Mouse (Mus musculus): ENCODE measurements around the gene Ebna1bp2. TPM values are rescaled to one million over a fixed set of nuclear protein-coding genes. Genes with fewer than 3 reads are reported as not detected.

The Ebna1bp2 gene
- total RNA-seq (2023), result 38.9 and 53.0 TPM in 2 replicates

GRCm38 (mm10) chr4:118620279-118620966 is at the start of gene Ebna1bp2, which contains the start of gene Cfap57:
TSS of gene Ebna1bp2 (plus strand) at chr4:118620799.
TSS of gene Cfap57 (minus strand) at chr4:118620777.

DNA sequence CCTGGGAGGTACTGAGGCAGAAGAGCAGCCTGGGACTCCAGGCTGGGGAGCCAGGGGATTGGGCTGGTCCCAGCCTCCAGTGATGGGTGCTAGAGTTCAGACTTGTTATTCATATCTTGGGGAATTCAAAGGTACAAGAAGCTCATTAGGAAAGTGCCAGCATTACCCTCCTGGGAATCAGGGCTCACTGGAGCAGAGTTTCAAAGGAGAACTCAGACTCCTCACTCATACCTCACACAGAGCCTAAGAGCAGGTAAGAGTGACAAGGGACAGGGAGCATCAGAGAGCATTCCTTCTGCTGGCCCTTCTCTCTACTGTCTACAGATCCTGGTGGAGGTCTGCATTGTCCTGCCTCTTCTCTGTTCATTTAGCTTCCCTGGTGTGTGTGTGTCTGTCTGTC is 38.1 kb downstream of the Ebna1bp2 start, which contains the start of gene Olfr62:
Gene Olfr62, plus strand, starts transcription at position 301 of the 400 bp plus-strand sequence.

Other genes with a start within 250 kb of the Ebna1bp2 start
- gene Szt2, start 211.5 kb upstream of the Ebna1bp2 start, total RNA-seq (2023), result 47.4 and 66.0 TPM in 2 replicates
- gene Med8, start 211.5 kb upstream of the Ebna1bp2 start, total RNA-seq (2023), result 59.6 and 78.4 TPM in 2 replicates
- 92.8 and 98.4 TPM in 2 replicates for gene Elovl1, start 192.7 kb upstream of the Ebna1bp2 start, total RNA-seq (2023)
- gene Cdc20, start 183.4 kb upstream of the Ebna1bp2 start, total RNA-seq (2023), result 50.4 and 51.5 TPM in 2 replicates
- gene Mpl, start 163.3 kb upstream of the Ebna1bp2 start, total RNA-seq (2023), result 0.29 and 1.4 TPM in 2 replicates
- 2.7 and 3.6 TPM in 2 replicates for gene Tie1, start 130.7 kb upstream of the Ebna1bp2 start, total RNA-seq (2023)
- gene 2610528J11Rik, start 93.8 kb upstream of the Ebna1bp2 start, total RNA-seq (2023), result not detected in 2 replicates
- not detected in 2 replicates for gene Tmem125, start 76.8 kb upstream of the Ebna1bp2 start, total RNA-seq (2023)
- 2.0 and 2.6 TPM in 2 replicates for gene Cfap57, start within 50 bp of the Ebna1bp2 start, total RNA-seq (2023)
- gene Olfr62, start 38.2 kb downstream of the Ebna1bp2 start, total RNA-seq (2023), result not detected in 2 replicates
- gene Olfr1342, start 72.0 kb downstream of the Ebna1bp2 start, total RNA-seq (2023), result not detected in 2 replicates
- gene Olfr1341, start 82.7 kb downstream of the Ebna1bp2 start, total RNA-seq (2023), result not detected in 2 replicates
- gene Olfr1340, start 99.3 kb downstream of the Ebna1bp2 start, total RNA-seq (2023), result not detected in 2 replicates
- gene Olfr1339, start 111.4 kb downstream of the Ebna1bp2 start, total RNA-seq (2023), result not detected in 2 replicates
- gene Olfr1338, start 137.9 kb downstream of the Ebna1bp2 start, total RNA-seq (2023), result not detected in 2 replicates
- not detected in 2 replicates for gene Olfr1337, start 161.8 kb downstream of the Ebna1bp2 start, total RNA-seq (2023)
- gene Olfr1335, start 189.1 kb downstream of the Ebna1bp2 start, total RNA-seq (2023), result not detected in 2 replicates
- not detected in 2 replicates for gene Olfr1333, start 215.5 kb downstream of the Ebna1bp2 start, total RNA-seq (2023)
- not detected in 2 replicates for gene Olfr1331, start 243.8 kb downstream of the Ebna1bp2 start, total RNA-seq (2023)

All from neutrophil, adult 65 days (primary cell).